Mouse (Mus musculus) hindbrain, embryonic 11.5 days (tissue): ENCODE data around the gene Hspe1. TPM values are rescaled to one million over a fixed set of nuclear protein-coding genes. Genes with fewer than 3 reads are reported as not detected.

Source experiments
- ATAC-seq: fragments of 200-750 bp; cut with Nextera tagmentation; 2 replicates; pipeline ENCODE4 v1.8.0; 2017; ENCODE audit warnings: mild to moderate bottlenecking, moderate TSS enrichment, moderate library complexity; ENCODE audit not compliant: low FRiP score
- DNase-seq: peaks from one replicate; pipeline ENCODE4 v3.0.0-alpha.2; 2015; ENCODE audit warnings: low spot score
- H3K27ac ChIP-seq: fragments of 300-500 bp; sonication (generic); 2 replicates; pipeline ENCODE4 v1.5.1; 2014; ENCODE audit warnings: mild to moderate bottlenecking, low read depth, low read length
- H3K27me3 ChIP-seq: fragments of 300-500 bp; sonication (generic); 2 replicates; pipeline ENCODE4 v1.6.1; 2014; ENCODE audit warnings: mild to moderate bottlenecking, low read length, moderate library complexity, mixed read lengths; ENCODE audit not compliant: control insufficient read depth, insufficient read depth
- H3K36me3 ChIP-seq: fragments of 300-500 bp; sonication (generic); 2 replicates; pipeline ENCODE4 v1.6.1; 2014; ENCODE audit warnings: mild to moderate bottlenecking, low read length, moderate library complexity, mixed read lengths; ENCODE audit not compliant: control insufficient read depth, insufficient read depth
- H3K4me1 ChIP-seq: fragments of 300-500 bp; sonication (generic); replicated peaks from 2 replicates; pipeline ENCODE4 v1.6.1; 2014; ENCODE audit warnings: low read length, mixed read lengths; ENCODE audit not compliant: control insufficient read depth, insufficient read depth
- H3K4me2 ChIP-seq: fragments of 300-500 bp; sonication (generic); replicated peaks from 2 replicates; pipeline ENCODE4 v1.6.1; 2014; ENCODE audit warnings: mild to moderate bottlenecking, low read depth, low read length
- H3K4me3 ChIP-seq: fragments of 300-500 bp; sonication (generic); 2 replicates; pipeline ENCODE4 v1.5.1; 2014; ENCODE audit warnings: low read depth, low read length
- H3K9ac ChIP-seq: fragments of 300-500 bp; sonication (generic); 2 replicates; pipeline ENCODE4 v1.6.1; 2014; ENCODE audit warnings: low read depth, low read length
- H3K9me3 ChIP-seq: fragments of 300-500 bp; sonication (generic); 2 replicates; pipeline ENCODE4 v1.6.1; 2016; ENCODE audit warnings: low read length; ENCODE audit not compliant: control insufficient read depth
- WGBS: fragments of 180-500 bp; shearing (Covaris S2); extraction: QIAGEN DNeasy Blood & Tissue Kit; methylation state at CpG from one replicate; pipeline ENCODE4 v1.1.7; 2014; 5-methylcytosine and 5-hydroxymethylcytosine counted together
- polyA plus RNA-seq: library from polyadenylated mRNA; unstranded; fragments of >200 nt; fragmentation: Nextera tagmentation; extraction: Ambion mirVana; gene quantifications from 2 replicates; pipeline ENCODE4 v1.2.1, GENCODE M21; 2014

The Hspe1 gene
- 421 and 434 TPM in 2 replicates for polyA plus RNA-seq

DNA sequence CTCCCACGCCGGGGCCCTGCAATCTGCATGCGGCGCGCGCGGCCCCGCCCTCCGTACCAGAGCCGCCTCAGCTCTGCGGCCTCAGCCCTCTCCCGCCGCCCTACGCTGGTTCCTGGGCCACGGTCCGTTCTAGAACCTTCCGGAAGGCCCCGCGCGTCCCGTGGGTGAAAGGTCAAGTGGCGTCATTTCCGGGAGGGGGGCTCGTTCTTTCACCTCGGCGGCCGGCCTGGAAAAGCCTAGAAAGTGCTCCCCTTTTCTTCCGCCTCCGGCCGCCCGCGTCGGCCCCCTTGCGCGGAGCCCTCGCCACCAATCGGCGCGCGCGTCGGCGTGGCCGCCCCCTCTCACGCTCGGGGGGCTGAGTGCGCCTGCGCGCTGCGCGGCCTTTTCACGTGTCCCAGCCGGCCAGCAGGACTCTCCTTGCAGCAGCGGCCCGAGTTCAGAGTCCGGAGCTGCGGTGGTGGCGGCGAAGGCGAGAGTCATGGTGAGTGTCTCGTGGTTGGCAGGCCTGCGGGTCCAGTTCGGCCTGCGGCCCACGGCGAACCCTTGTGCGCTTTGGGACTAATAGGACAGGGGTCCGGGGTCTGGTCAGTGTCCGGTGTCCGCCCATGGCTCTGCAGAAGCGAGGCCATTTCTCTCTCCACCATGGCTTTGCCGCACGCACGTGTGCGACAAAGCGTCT is at the start of gene Hspe1, which contains the start of gene Hspd1:
Gene Hspe1, plus strand, starts transcription at position 201 of the 679 bp plus-strand sequence.
Gene Hspd1, minus strand, starts transcription at position 312 of the 679 bp plus-strand sequence.
- no peaks in the 10 kb centered on the region for H3K27me3 ChIP-seq
- DNase-seq (peak; percentile 99), ATAC-seq (peak; percentile 95)
- WGBS = under 1% methylated on average over 62 of the region's 76 CpGs
- peak within 1 kb of the TSS; percentile 91 for H3K4me3 ChIP-seq
- H3K4me1 ChIP-seq = 0 out of 2 replicates have a peak, but pooled peaks cover 2% of the 10 kb centered on the region
- peak within 1 kb of the TSS; percentile 96 for H3K27ac ChIP-seq
- H3K9ac ChIP-seq = peak within 1 kb of the TSS; percentile 95
- peaks cover 5% of the 10 kb centered on the region; the same call in 1 of the 2 replicates for H3K36me3 ChIP-seq
- H3K9me3 ChIP-seq = no peaks in the 10 kb centered on the region
- H3K4me2 ChIP-seq = peak within 1 kb of the TSS; percentile 77

- 75% methylated on average over 1 of the region's 1 CpGs for WGBS
- no peak overlapping the region for H3K4me2 ChIP-seq
- ATAC-seq = no peak
- no peaks in the 10 kb centered on the region for H3K36me3 ChIP-seq
- H3K9ac ChIP-seq = no peak overlapping the region
- H3K4me3 ChIP-seq = no peak overlapping the region
- DNase-seq = no peak
- no peak overlapping the region for H3K27ac ChIP-seq
- no peaks in the 10 kb centered on the region for H3K4me1 ChIP-seq
- H3K27me3 ChIP-seq = no peaks in the 10 kb centered on the region
- no peaks in the 10 kb centered on the region for H3K9me3 ChIP-seq
Observed at GRCm38 (mm10) chr1:55039944-55040343, 48.0 kb upstream of the Hspe1 start.

DNA sequence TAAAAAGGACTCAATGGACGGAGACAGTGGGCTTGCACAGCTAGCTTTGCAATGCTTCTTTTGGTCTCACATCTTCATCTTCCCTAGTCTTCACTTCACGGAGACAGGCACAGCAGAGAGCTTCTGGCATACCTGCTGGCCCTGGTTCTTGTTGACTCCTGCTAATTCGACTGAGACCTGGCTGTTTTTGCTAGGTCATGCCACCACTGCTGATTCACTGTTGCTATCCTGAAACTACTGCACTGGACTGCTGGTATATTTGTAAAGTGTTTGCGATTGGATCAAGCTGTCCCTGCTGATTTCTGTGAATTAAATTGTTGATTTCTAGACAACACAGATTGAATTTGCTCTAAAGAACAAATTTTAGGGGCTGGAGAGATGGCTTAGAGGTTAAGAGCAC is 46.2 kb upstream of the Hspe1 start:
- ATAC-seq (no peak), DNase-seq (no peak)
- no peaks in the 10 kb centered on the region for H3K27me3 ChIP-seq
- no peaks in the 10 kb centered on the region for H3K4me1 ChIP-seq
- no peaks in the 10 kb centered on the region for H3K36me3 ChIP-seq
- no peak overlapping the region for H3K9ac ChIP-seq
- no peaks in the 10 kb centered on the region for H3K9me3 ChIP-seq
- WGBS = 88% methylated on average over 4 of the region's 4 CpGs
- H3K27ac ChIP-seq = no peak overlapping the region
- H3K4me3 ChIP-seq = no peak overlapping the region
- H3K4me2 ChIP-seq = no peak overlapping the region

GRCm38 (mm10) chr1:55042246-55042645 is 45.7 kb upstream of the Hspe1 start:
- no peak overlapping the region for H3K9ac ChIP-seq
- ATAC-seq (no peak), DNase-seq (no peak)
- H3K27me3 ChIP-seq = no peaks in the 10 kb centered on the region
- H3K9me3 ChIP-seq = no peaks in the 10 kb centered on the region
- no peaks in the 10 kb centered on the region for H3K4me1 ChIP-seq
- no peak overlapping the region for H3K4me3 ChIP-seq
- H3K27ac ChIP-seq = no peak overlapping the region
- WGBS = 65% methylated on average over 1 of the region's 1 CpGs
- no peak overlapping the region for H3K4me2 ChIP-seq
- H3K36me3 ChIP-seq = no peaks in the 10 kb centered on the region

GRCm38 (mm10) chr1:55043164-55043563 is 44.8 kb upstream of the Hspe1 start:
- no peaks in the 10 kb centered on the region for H3K36me3 ChIP-seq
- no peak overlapping the region for H3K9ac ChIP-seq
- no peak for ATAC-seq
- no peak for DNase-seq
- no peak overlapping the region for H3K4me3 ChIP-seq
- H3K9me3 ChIP-seq = no peaks in the 10 kb centered on the region
- no peaks in the 10 kb centered on the region for H3K27me3 ChIP-seq
- 80% methylated on average over 3 of the region's 3 CpGs for WGBS
- H3K4me1 ChIP-seq = no peaks in the 10 kb centered on the region
- no peak overlapping the region for H3K27ac ChIP-seq
- no peak overlapping the region for H3K4me2 ChIP-seq

DNA sequence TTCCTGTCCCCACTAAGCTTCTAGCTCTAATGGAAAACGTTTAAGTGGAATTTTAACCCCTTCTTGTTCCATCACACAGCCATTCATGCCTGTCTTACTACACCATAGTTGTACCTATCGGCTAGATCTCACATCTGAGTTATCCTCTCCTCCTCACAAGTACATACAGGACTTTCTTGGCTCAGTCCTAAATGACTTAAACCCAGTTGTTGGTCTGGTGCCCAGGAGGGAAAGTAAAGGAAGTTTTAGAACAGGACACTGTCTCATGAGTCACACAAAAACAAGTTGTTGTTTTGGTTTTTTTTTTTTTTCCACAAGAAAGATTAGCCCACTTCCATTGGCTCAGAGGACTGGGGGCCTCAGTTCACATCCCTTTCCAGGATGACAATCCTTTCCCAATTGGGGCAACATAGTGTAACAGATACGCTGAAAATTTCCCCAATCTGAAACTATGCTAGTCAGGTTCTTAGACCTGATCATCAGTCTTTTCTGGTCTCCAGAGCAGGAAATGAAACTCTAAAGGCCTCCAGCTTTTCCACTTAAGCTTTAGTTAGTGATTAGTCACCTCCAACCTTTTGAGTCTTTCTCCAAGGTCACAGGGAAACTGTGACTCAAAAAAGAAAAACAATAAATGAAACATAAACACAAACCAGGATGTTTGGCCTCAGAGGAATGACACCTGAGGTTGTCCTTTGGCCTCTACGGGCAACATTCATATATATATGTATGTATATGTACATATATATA is 38.9 kb upstream of the Hspe1 start:
- Histone ChIP-seq H3K27me3 (no peaks in the 10 kb centered on the region), H3K4me1 (no peaks in the 10 kb centered on the region), H3K9me3 (no peaks in the 10 kb centered on the region), H3K36me3 (no peaks in the 10 kb centered on the region), H3K9ac (no peak overlapping the region), H3K27ac (no peak overlapping the region), H3K4me2 (no peak overlapping the region), H3K4me3 (no peak overlapping the region)
- DNase-seq (no peak), ATAC-seq (no peak)
- 71% methylated on average over 4 of the region's 4 CpGs for WGBS

DNA sequence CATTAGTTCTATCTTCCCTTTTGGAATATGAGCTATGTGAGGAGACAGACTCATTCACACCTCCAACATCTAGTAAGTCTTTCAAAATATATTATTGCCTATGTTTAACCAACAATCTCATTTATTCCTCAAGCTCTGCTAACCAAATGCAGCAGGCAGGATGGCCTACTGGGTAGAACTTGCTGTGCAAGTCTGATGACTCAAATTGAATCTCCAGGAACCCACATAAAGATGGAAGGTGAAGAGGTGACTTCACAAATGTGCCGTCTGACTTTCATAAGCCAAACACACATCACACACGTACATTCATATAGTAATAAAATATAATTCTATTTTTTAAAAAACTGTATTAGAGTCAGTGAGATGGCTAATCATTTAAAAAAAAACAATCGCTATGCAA is 36.3 kb upstream of the Hspe1 start:
- no peaks in the 10 kb centered on the region for H3K36me3 ChIP-seq
- no peak overlapping the region; the same call in 1 of the 2 replicates for H3K4me2 ChIP-seq
- H3K9ac ChIP-seq = no peak overlapping the region
- no peaks in the 10 kb centered on the region for H3K9me3 ChIP-seq
- H3K27ac ChIP-seq = no peak overlapping the region
- ATAC-seq = no peak
- 76% methylated on average over 3 of the region's 3 CpGs for WGBS
- no peaks in the 10 kb centered on the region for H3K4me1 ChIP-seq
- no peak for DNase-seq
- H3K27me3 ChIP-seq = no peaks in the 10 kb centered on the region
- no peak overlapping the region for H3K4me3 ChIP-seq

DNA sequence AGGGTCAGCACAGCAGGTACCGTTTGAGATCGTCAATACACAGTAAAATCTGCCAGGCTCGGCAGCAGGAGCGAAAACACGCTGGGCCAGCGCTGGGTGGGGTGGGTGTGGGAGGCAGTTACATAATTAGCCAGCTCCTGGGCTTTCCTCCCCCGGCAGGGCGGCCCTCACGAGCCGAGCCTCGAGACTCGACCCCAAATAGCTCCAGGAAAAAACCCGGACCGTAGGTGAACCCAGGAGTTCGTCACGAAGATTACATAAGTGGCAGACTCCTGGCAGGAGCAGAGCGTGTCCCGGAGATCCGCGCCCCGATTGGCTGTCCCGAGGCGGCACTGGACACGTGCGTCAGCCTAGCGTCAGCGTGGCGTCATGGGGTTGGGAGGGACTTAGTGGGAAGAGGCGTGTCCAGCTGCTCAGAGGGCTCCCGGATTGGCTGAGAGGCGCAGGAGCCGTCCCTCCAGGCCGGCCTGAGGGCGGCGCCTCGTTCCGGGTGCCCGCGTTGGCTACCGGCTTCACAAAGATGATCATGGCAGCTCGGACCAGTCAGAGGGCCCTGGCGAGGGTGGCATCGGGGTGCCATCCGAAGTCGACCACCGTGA is 35.5 kb upstream of the Hspe1 start, which contains the start of gene Coq10b:
Gene Coq10b, plus strand, starts transcription at position 416 of the 599 bp plus-strand sequence.
- H3K4me1 ChIP-seq = no peaks in the 10 kb centered on the region
- ATAC-seq (peak; percentile 100), DNase-seq (peak; percentile 99)
- 0% methylated on average over 40 of the region's 46 CpGs for WGBS
- H3K36me3 ChIP-seq = no peaks in the 10 kb centered on the region
- peak within 1 kb of the TSS; percentile 77 for H3K9ac ChIP-seq
- peak within 1 kb of the TSS; percentile 92 for H3K4me3 ChIP-seq
- H3K4me2 ChIP-seq = peak within 1 kb of the TSS; percentile 76
- peak within 1 kb of the TSS; percentile 65; the same call in 1 of the 2 replicates for H3K27ac ChIP-seq
- no peaks in the 10 kb centered on the region for H3K9me3 ChIP-seq
- H3K27me3 ChIP-seq = no peaks in the 10 kb centered on the region
